Mouse (Mus musculus): ENCODE results near the gene Magi3.

Magi3 gene

DNA sequence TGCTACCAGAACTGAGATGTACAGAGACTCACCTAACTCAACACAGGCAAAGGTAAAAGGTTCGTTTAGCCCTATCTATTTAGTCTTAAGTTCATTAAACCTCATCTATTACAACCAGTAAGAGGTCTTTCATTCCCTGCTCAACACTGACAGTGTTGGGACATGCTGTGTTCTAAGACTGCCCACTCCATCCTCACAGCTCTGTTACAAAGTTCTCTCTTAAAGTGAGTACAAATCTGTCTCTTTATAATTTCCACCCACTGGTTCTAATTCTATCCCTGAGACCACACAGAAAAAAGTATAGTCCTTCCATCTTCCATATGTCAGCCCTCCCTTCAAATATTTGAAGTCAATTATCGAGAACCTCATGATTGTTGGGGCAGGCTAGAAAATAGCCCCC, 36.5 kb downstream of the Magi3 start:
- TF ChIP-seq POU5F1 (IDR thresholded peaks at IDR 0.05; ENCODE audit: borderline replicate concordance, low read length) (no peak), NANOG (IDR thresholded peaks at IDR 0.05; ENCODE audit: borderline replicate concordance, low read length) (no peak), CTCF (conservative IDR thresholded peaks at IDR 0.05; ENCODE audit: low read length) (no peak)
- Histone ChIP-seq H3K4me3 (replicated peaks; ENCODE audit: low read length) (no peak overlapping the region), H3K4me1 (replicated peaks; ENCODE audit: low read depth, low read length) (no peaks in the 10 kb centered on the region), H3K9me3 (ENCODE audit: low read length) (no peaks in the 10 kb centered on the region), H3K36me3 (ENCODE audit: insufficient read depth, low read length) (peaks cover 2% of the 10 kb centered on the region; the same call in 1 of the 2 replicates), H3K27me3 (ENCODE audit: insufficient read depth, low read length) (no peaks in the 10 kb centered on the region)

- H3K9me3 ChIP-seq (ENCODE audit: low read length) = no peaks in the 10 kb centered on the region
- H3K4me1 ChIP-seq (replicated peaks; ENCODE audit: low read depth, low read length) = no peaks in the 10 kb centered on the region
- no peak overlapping the region for H3K4me3 ChIP-seq (replicated peaks; ENCODE audit: low read length)
- H3K36me3 ChIP-seq (ENCODE audit: insufficient read depth, low read length) = peaks cover 4% of the 10 kb centered on the region; the same call in 1 of the 2 replicates
- H3K27me3 ChIP-seq (ENCODE audit: insufficient read depth, low read length) = no peaks in the 10 kb centered on the region
- TF ChIP-seq POU5F1 (IDR thresholded peaks at IDR 0.05; ENCODE audit: borderline replicate concordance, low read length) (no peak), NANOG (IDR thresholded peaks at IDR 0.05; ENCODE audit: borderline replicate concordance, low read length) (no peak), CTCF (conservative IDR thresholded peaks at IDR 0.05; ENCODE audit: low read length) (no peak)
These were observed 37.5 kb downstream of the Magi3 start for GRCm38 (mm10) chr3:104182711-104183110.

DNA sequence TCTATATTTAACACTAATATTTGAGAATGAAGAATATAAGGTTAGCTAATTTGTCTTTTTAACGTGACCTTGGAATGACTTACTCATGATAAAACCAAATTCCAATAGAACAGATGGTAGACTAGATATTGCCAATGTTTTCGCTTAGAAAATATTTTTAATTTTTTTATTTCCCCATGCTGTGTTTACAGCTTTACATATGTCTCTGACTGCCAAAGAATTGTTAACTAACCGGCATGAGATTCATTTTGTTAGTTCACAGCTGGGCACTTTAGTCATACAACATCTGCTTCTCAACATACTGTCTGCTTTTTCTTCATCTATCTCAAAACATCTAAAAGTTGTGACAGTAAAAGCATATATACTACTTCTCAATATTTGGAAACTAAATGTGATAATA, 58.8 kb downstream of the Magi3 start:
- no peaks in the 10 kb centered on the region for H3K4me1 ChIP-seq (replicated peaks; ENCODE audit: low read depth, low read length)
- no peak overlapping the region for H3K4me3 ChIP-seq (replicated peaks; ENCODE audit: low read length)
- no peaks in the 10 kb centered on the region for H3K9me3 ChIP-seq (ENCODE audit: low read length)
- H3K27me3 ChIP-seq (ENCODE audit: insufficient read depth, low read length) = no peaks in the 10 kb centered on the region
- TF ChIP-seq POU5F1 (IDR thresholded peaks at IDR 0.05; ENCODE audit: borderline replicate concordance, low read length) (no peak), CTCF (conservative IDR thresholded peaks at IDR 0.05; ENCODE audit: low read length) (no peak), NANOG (IDR thresholded peaks at IDR 0.05; ENCODE audit: borderline replicate concordance, low read length) (no peak)
- no peaks in the 10 kb centered on the region for H3K36me3 ChIP-seq (ENCODE audit: insufficient read depth, low read length)

DNA sequence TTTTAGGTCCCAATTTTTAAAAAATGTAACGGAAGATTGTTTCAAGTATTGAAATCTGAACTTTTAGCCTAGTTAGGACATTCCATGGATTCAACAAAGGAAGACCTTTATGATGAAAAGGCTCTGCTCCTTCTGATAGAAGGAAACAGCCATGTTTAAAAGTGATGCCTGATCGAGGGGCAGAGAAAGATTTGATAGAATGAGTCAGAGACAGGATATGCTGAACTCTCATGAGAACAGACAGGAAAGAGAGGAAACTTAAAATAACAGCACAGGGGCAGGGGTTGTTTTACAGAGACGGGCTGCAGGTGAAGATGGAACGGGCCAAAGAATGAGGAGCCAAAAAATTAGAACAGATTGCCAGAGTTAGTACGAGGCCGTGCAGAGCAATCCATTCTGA, 59.6 kb downstream of the Magi3 start:
- no peaks in the 10 kb centered on the region for H3K9me3 ChIP-seq (ENCODE audit: low read length)
- no peaks in the 10 kb centered on the region for H3K4me1 ChIP-seq (replicated peaks; ENCODE audit: low read depth, low read length)
- TF ChIP-seq CTCF (conservative IDR thresholded peaks at IDR 0.05; ENCODE audit: low read length) (no peak), POU5F1 (IDR thresholded peaks at IDR 0.05; ENCODE audit: borderline replicate concordance, low read length) (no peak), NANOG (IDR thresholded peaks at IDR 0.05; ENCODE audit: borderline replicate concordance, low read length) (no peak)
- no peaks in the 10 kb centered on the region for H3K36me3 ChIP-seq (ENCODE audit: insufficient read depth, low read length)
- H3K4me3 ChIP-seq (replicated peaks; ENCODE audit: low read length) = no peak overlapping the region
- no peaks in the 10 kb centered on the region for H3K27me3 ChIP-seq (ENCODE audit: insufficient read depth, low read length)

DNA sequence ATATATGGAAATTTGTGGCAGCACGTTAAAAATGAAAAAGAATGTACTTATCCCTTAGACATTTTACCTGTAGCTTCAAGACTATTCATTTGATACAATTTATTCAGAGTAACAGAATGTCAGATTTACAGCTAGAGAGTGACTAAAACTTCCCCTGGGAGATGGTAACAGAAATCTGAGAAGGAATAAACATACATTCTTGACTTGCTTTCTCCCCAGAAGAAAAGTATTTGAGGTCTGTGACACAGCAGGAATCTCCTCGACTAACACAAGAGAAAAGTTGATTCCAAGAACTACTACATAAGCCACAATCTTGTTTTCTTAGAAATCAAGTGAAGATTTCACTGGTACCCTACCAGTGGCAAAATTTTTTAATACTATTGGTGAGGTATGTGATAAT, 70.0 kb downstream of the Magi3 start:
- no peaks in the 10 kb centered on the region for H3K36me3 ChIP-seq (ENCODE audit: insufficient read depth, low read length)
- H3K4me3 ChIP-seq (replicated peaks; ENCODE audit: low read length) = no peak overlapping the region
- H3K27me3 ChIP-seq (ENCODE audit: insufficient read depth, low read length) = no peaks in the 10 kb centered on the region
- no peaks in the 10 kb centered on the region for H3K9me3 ChIP-seq (ENCODE audit: low read length)
- TF ChIP-seq NANOG (IDR thresholded peaks at IDR 0.05; ENCODE audit: borderline replicate concordance, low read length) (no peak), POU5F1 (IDR thresholded peaks at IDR 0.05; ENCODE audit: borderline replicate concordance, low read length) (no peak), CTCF (conservative IDR thresholded peaks at IDR 0.05; ENCODE audit: low read length) (no peak)
- H3K4me1 ChIP-seq (replicated peaks; ENCODE audit: low read depth, low read length) = no peaks in the 10 kb centered on the region

DNA sequence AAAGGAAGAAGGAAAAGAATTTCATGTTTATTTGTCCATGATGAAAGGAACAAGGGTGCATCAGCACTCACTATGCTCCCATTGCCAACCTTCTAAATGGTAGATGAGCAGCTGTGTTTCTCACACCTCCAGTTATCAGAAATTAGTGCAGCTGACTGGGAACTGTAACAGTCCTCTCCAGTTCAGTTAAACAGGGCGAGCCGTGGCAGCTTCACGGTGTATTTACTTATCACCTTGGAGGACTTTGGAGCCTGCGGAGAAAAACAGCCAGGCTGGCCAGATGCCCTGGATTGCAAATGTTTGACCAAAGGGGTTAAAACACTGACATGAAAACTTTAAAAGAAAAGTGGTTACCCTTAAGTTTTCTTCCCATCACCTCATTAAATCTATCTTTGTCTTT, 77.8 kb downstream of the Magi3 start:
- TF ChIP-seq CTCF (conservative IDR thresholded peaks at IDR 0.05; ENCODE audit: low read length) (no peak), POU5F1 (IDR thresholded peaks at IDR 0.05; ENCODE audit: borderline replicate concordance, low read length) (no peak), NANOG (IDR thresholded peaks at IDR 0.05; ENCODE audit: borderline replicate concordance, low read length) (no peak)
- Histone ChIP-seq H3K4me3 (replicated peaks; ENCODE audit: low read length) (no peak overlapping the region), H3K4me1 (replicated peaks; ENCODE audit: low read depth, low read length) (no peaks in the 10 kb centered on the region), H3K36me3 (ENCODE audit: insufficient read depth, low read length) (no peaks in the 10 kb centered on the region), H3K27me3 (ENCODE audit: insufficient read depth, low read length) (no peaks in the 10 kb centered on the region), H3K9me3 (ENCODE audit: low read length) (no peaks in the 10 kb centered on the region)

DNA sequence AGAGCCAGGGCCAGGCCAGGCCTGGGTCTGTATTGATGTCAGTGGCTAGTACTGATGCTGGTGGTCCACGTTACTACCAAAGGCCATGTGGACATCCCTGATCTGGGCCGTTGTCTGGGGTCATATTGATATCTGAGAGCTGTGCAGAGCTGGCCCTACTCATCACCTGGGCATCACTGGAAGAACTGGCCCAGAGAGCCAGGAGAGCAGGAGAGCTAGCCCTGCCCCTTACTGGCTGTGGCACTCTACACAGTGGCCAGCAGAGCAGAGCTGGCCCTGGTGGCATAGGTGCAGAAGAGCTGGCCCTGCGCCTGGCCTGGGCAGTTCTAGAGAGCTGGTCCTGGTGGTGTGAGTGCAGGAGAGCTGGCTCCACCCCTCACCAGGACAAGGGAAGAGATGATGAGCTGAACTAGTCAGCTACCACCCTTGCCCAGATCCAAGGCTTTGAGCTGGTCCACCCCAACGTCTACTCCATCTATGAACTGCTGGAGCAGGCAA, 81.2 kb downstream of the Magi3 start:
- Histone ChIP-seq H3K9me3 (ENCODE audit: low read length) (no peaks in the 10 kb centered on the region), H3K27me3 (ENCODE audit: insufficient read depth, low read length) (no peaks in the 10 kb centered on the region), H3K36me3 (ENCODE audit: insufficient read depth, low read length) (no peaks in the 10 kb centered on the region), H3K4me3 (replicated peaks; ENCODE audit: low read length) (no peak overlapping the region), H3K4me1 (replicated peaks; ENCODE audit: low read depth, low read length) (no peaks in the 10 kb centered on the region)
- no peak for TF ChIP-seq NANOG (IDR thresholded peaks at IDR 0.05; ENCODE audit: borderline replicate concordance, low read length)
- no peak for TF ChIP-seq POU5F1 (IDR thresholded peaks at IDR 0.05; ENCODE audit: borderline replicate concordance, low read length)
- TF ChIP-seq CTCF (conservative IDR thresholded peaks at IDR 0.05; ENCODE audit: low read length) = no peak

DNA sequence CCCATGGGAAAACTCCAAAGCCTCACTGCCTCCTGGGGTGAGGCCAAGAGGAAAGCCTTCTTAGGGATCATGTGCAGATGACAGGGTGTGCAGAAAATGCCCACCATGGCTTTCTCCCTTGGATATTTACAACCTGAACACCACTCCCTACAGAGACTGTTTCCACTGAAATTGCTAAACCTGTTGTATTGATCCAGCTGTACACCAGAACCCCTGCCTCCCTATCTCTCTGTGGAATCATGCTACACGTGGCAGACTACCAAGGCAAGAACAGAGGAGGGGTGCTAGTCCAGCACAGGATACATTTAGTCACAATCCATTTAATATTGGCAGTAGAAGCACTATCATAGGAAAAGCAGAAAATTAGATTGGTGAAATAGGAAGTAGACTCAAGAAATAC, 94.5 kb downstream of the Magi3 start:
- TF ChIP-seq NANOG (IDR thresholded peaks at IDR 0.05; ENCODE audit: borderline replicate concordance, low read length) = no peak
- Histone ChIP-seq H3K27me3 (ENCODE audit: insufficient read depth, low read length) (no peaks in the 10 kb centered on the region), H3K4me1 (replicated peaks; ENCODE audit: low read depth, low read length) (no peaks in the 10 kb centered on the region), H3K36me3 (ENCODE audit: insufficient read depth, low read length) (no peaks in the 10 kb centered on the region), H3K9me3 (ENCODE audit: low read length) (no peaks in the 10 kb centered on the region), H3K4me3 (replicated peaks; ENCODE audit: low read length) (no peak overlapping the region)

DNA sequence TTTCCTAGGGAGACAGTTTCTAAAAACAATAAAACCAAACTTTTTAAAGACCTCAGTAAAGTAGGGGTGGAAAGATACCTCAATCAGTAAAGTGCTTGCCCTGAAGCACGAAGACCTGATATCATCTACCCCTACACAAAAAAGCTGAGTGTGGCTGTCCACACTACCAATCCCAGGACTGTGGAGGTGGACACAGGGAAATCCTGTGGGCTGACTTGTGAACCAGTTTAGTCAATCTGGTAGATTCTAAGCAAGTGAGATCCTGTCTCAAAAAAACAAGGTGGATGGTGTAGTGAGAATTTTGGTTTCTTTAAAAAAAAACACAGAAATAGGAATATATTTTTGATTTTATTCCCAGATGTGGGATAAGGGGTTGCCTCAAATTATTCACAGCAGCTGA, 96.3 kb downstream of the Magi3 start:
- Histone ChIP-seq H3K27me3 (ENCODE audit: insufficient read depth, low read length) (no peaks in the 10 kb centered on the region), H3K4me3 (replicated peaks; ENCODE audit: low read length) (no peak overlapping the region), H3K4me1 (replicated peaks; ENCODE audit: low read depth, low read length) (no peaks in the 10 kb centered on the region), H3K9me3 (ENCODE audit: low read length) (no peaks in the 10 kb centered on the region), H3K36me3 (ENCODE audit: insufficient read depth, low read length) (no peaks in the 10 kb centered on the region)
- TF ChIP-seq POU5F1 (IDR thresholded peaks at IDR 0.05; ENCODE audit: borderline replicate concordance, low read length) (no peak), NANOG (IDR thresholded peaks at IDR 0.05; ENCODE audit: borderline replicate concordance, low read length) (no peak), CTCF (conservative IDR thresholded peaks at IDR 0.05; ENCODE audit: low read length) (no peak)
